Mouse (Mus musculus): Measurements from ENCODE around the gene Mif4gd.

GRCm38 (mm10) chr11:115618732-115619516, 6.2 kb upstream of the Mif4gd start:
- TF ChIP-seq POLR2A (IDR thresholded peaks at IDR 0.05; ENCODE audit: extremely low read depth, insufficient read depth, low read length) (no peak), CTCF (IDR thresholded peaks at IDR 0.05; ENCODE audit: low read depth, low read length) (no peak)
